Mouse (Mus musculus) CD4-positive helper T cell, adult 2 months (primary cell): ENCODE measurements at regions not wholly inside any gene's neighbourhood (a gene's known extent, or its start where the extent isn't known, plus 50 kb on each side); places are given as distances from the start of the nearest gene placed in this dataset.
A peak's percentile ranks its signal among the peaks of the same experiment; 100 is the strongest.
"Not testable (repeated sequence)": the region's sequence is repeated elsewhere in the genome, so short reads cannot be mapped to it uniquely, and the experiment has no call there.

ENCODE experiments used
- DNase-seq: peaks from one replicate; pipeline ENCODE4 v3.0.0-alpha.2; 2012; ENCODE audit warnings: low read depth, missing footprints, low spot score

GRCm38 (mm10) chr9:43857988-43858387, 114.2 kb downstream of the Nectin1 start:
- no peak for DNase-seq

- no peak for DNase-seq
Measured at GRCm38 (mm10) chr9:43858761-43859160, 115.0 kb downstream of the Nectin1 start.

GRCm38 (mm10) chr9:43860264-43860663, 116.5 kb downstream of the Nectin1 start:
- DNase-seq: no peak

- DNase-seq: no peak
Measured at GRCm38 (mm10) chr9:43861375-43861774, 117.6 kb downstream of the Nectin1 start.

- DNase-seq: not testable (repeated sequence)
Measured at GRCm38 (mm10) chr9:43862034-43862433, 118.2 kb downstream of the Nectin1 start.

GRCm38 (mm10) chr9:43863609-43864397, 120.0 kb downstream of the Nectin1 start:
- no peak for DNase-seq

GRCm38 (mm10) chr9:43866802-43867201, 123.0 kb downstream of the Nectin1 start:
- no peak for DNase-seq

GRCm38 (mm10) chr9:43873841-43874240, 130.1 kb downstream of the Nectin1 start:
- no peak for DNase-seq

GRCm38 (mm10) chr9:43874332-43874731, 130.5 kb downstream of the Nectin1 start:
- no peak for DNase-seq

- no peak for DNase-seq
Measured at GRCm38 (mm10) chr9:43879220-43879968, 135.6 kb downstream of the Nectin1 start.

GRCm38 (mm10) chr9:43879969-43880396, 136.2 kb downstream of the Nectin1 start:
- no peak for DNase-seq

- no peak for DNase-seq
Measured at GRCm38 (mm10) chr9:43893086-43893485, 149.3 kb downstream of the Nectin1 start.

GRCm38 (mm10) chr9:43899239-43899638, 143.9 kb upstream of the Thy1 start:
- DNase-seq: no peak

GRCm38 (mm10) chr9:43908325-43908724, 134.9 kb upstream of the Thy1 start:
- DNase-seq: no peak

GRCm38 (mm10) chr9:43915015-43915414, 128.2 kb upstream of the Thy1 start:
- DNase-seq: no peak

- DNase-seq: no peak
Measured at GRCm38 (mm10) chr9:43917467-43917866, 125.7 kb upstream of the Thy1 start.

GRCm38 (mm10) chr9:43919010-43919409, 124.2 kb upstream of the Thy1 start:
- no peak for DNase-seq

GRCm38 (mm10) chr9:43920053-43920754, 123.0 kb upstream of the Thy1 start:
- peak; percentile 55 for DNase-seq

- no peak for DNase-seq
Measured at GRCm38 (mm10) chr9:43922231-43922630, 121.0 kb upstream of the Thy1 start.

- DNase-seq: no peak
Measured at GRCm38 (mm10) chr9:43923088-43923487, 120.1 kb upstream of the Thy1 start.

GRCm38 (mm10) chr9:43924795-43925194, 118.4 kb upstream of the Thy1 start:
- no peak for DNase-seq
